Mouse (Mus musculus): ENCODE results near the gene Efna5.

Efna5 gene

GRCm38 (mm10) chr17:62744239-62744638, 136.9 kb downstream of the Efna5 start:
- no peak for DNase-seq

- no peak for DNase-seq
Observed at GRCm38 (mm10) chr17:62741702-62742101, 139.4 kb downstream of the Efna5 start.

- DNase-seq: no peak
Observed at GRCm38 (mm10) chr17:62741020-62741419, 140.1 kb downstream of the Efna5 start.

- no peak for DNase-seq
Observed at GRCm38 (mm10) chr17:62739993-62740392, 141.1 kb downstream of the Efna5 start.

GRCm38 (mm10) chr17:62737404-62737803, 143.7 kb downstream of the Efna5 start:
- no peak for DNase-seq

GRCm38 (mm10) chr17:62735943-62736342, 145.2 kb downstream of the Efna5 start:
- DNase-seq: no peak

GRCm38 (mm10) chr17:62734901-62735300, 146.2 kb downstream of the Efna5 start:
- no peak for DNase-seq

GRCm38 (mm10) chr17:62734067-62734466, 147.1 kb downstream of the Efna5 start:
- DNase-seq: no peak

- DNase-seq: no peak
Observed at GRCm38 (mm10) chr17:62729754-62730470, 151.2 kb downstream of the Efna5 start.

GRCm38 (mm10) chr17:62728142-62728917, 152.8 kb downstream of the Efna5 start:
- no peak for DNase-seq

- no peak for DNase-seq
Observed at GRCm38 (mm10) chr17:62726102-62726501, 155.0 kb downstream of the Efna5 start.

- DNase-seq: no peak
Observed at GRCm38 (mm10) chr17:62722962-62723361, 158.2 kb downstream of the Efna5 start.

- no peak for DNase-seq
Observed at GRCm38 (mm10) chr17:62721595-62721994, 159.5 kb downstream of the Efna5 start.

- DNase-seq: no peak
Observed at GRCm38 (mm10) chr17:62720740-62721450, 160.2 kb downstream of the Efna5 start.

- no peak for DNase-seq
Observed at GRCm38 (mm10) chr17:62717426-62718131, 163.5 kb downstream of the Efna5 start.

GRCm38 (mm10) chr17:62713455-62713854, 167.7 kb downstream of the Efna5 start:
- DNase-seq: no peak

GRCm38 (mm10) chr17:62706418-62706817, 174.7 kb downstream of the Efna5 start:
- no peak for DNase-seq

GRCm38 (mm10) chr17:62702020-62702814, 178.9 kb downstream of the Efna5 start:
- no peak for DNase-seq

- DNase-seq: no peak
Observed at GRCm38 (mm10) chr17:62700791-62701602, 180.1 kb downstream of the Efna5 start.

GRCm38 (mm10) chr17:62694958-62695437, 186.1 kb downstream of the Efna5 start:
- no peak for DNase-seq

GRCm38 (mm10) chr17:62692242-62692641, 188.9 kb downstream of the Efna5 start:
- DNase-seq: no peak
